In genomic region chr10:45546799-45547198, GRCm38 (mm10) we compare ENCODE assay signal across 9 mouse cellular contexts. TPM values are rescaled to one million over a fixed set of nuclear protein-coding genes. Genes with fewer than 3 reads are reported as not detected.
A peak's percentile ranks its signal among the peaks of the same experiment; 100 is the strongest.
DNase-seq lines count a peak whose midpoint lies in the region; ATAC-seq and TF ChIP-seq lines count a peak whose summit lies in the region.
"Had no signal": no experiment of that assay in that cellular context is flagged by ENCODE, and none has a peak within 500 bp of the region (broad histone marks: within the 10 kb centered on the region; RNA-seq: fewer than 3 reads in every experiment).

No protein-coding gene starts in this region.

- H3K9ac ChIP-seq in heart, embryonic 11.5 days (ENCODE audit: low read depth, low read length) = no peak overlapping the region
- no peak overlapping the region for H3K9ac ChIP-seq in MEL (ENCODE audit: control insufficient read depth, low read depth, low read length, poor library complexity, severe bottlenecking)
- no peak overlapping the region for H3K9ac ChIP-seq in limb, embryonic 12.5 days (replicated peaks)

- intact Hi-C loops in heart, postnatal 25 days (cut with DNase I) = no loop called here
- intact Hi-C loops in left cerebral cortex, postnatal 4 days (cut with DNase I) = no loop called here

- H3K9me3 ChIP-seq in heart, embryonic 11.5 days (replicated peaks; ENCODE audit: control insufficient read depth, low read length) = 0 out of 2 replicates have a peak, but pooled peaks cover 2% of the 10 kb centered on the region
- no peaks in the 10 kb centered on the region for H3K9me3 ChIP-seq in MEL (replicated peaks; ENCODE audit: insufficient read depth, low read length)
- peaks cover 13% of the 10 kb centered on the region; the same call in 1 of the 2 replicates for H3K9me3 ChIP-seq in embryonic facial prominence, embryonic 10.5 days
- peaks cover 8% of the 10 kb centered on the region; the same call in 1 of the 2 replicates for H3K9me3 ChIP-seq in limb, embryonic 12.5 days

- TF ChIP-seq EP300 in MEL (IDR thresholded peaks at IDR 0.05; ENCODE audit: low read depth in 1 of 2, low read length in 2 of 2) = no peak

- no peaks in the 10 kb centered on the region for H3K79me2 ChIP-seq in MEL (ENCODE audit: control insufficient read depth, insufficient read depth, low read length, poor library complexity)

- H3K4me1 ChIP-seq in heart, embryonic 11.5 days (ENCODE audit: control insufficient read depth, insufficient read depth, low read length) = no peaks in the 10 kb centered on the region
- H3K4me1 ChIP-seq in MEL (ENCODE audit: control insufficient read depth in 1 of 2, insufficient read depth in 2 of 2, low read length in 2 of 2) = no peaks in the 10 kb centered on the region
- H3K4me1 ChIP-seq in embryonic facial prominence, embryonic 10.5 days = no peaks in the 10 kb centered on the region
- H3K4me1 ChIP-seq in limb, embryonic 12.5 days (replicated peaks) = no peaks in the 10 kb centered on the region

- no peak overlapping the region for H3K4me2 ChIP-seq in heart, embryonic 11.5 days
- H3K4me2 ChIP-seq in limb, embryonic 12.5 days = no peak overlapping the region

- TF ChIP-seq POLR2A in MEL (IDR thresholded peaks at IDR 0.05; ENCODE audit: control insufficient read depth in 1 of 2, insufficient read depth in 1 of 2, low read depth in 1 of 2, low read length in 2 of 2, poor library complexity in 1 of 2) = no peak

- H3K27me3 ChIP-seq in heart, embryonic 11.5 days (ENCODE audit: control insufficient read depth, insufficient read depth, low read length) = no peaks in the 10 kb centered on the region
- H3K27me3 ChIP-seq in MEL (ENCODE audit: control insufficient read depth in 1 of 2, insufficient read depth in 2 of 2, low read length in 2 of 2) = no peaks in the 10 kb centered on the region
- H3K27me3 ChIP-seq in embryonic facial prominence, embryonic 10.5 days (replicated peaks; ENCODE audit: low read depth, poor library complexity, severe bottlenecking) = no peaks in the 10 kb centered on the region
- H3K27me3 ChIP-seq in limb, embryonic 12.5 days = no peaks in the 10 kb centered on the region

- no peak for TF ChIP-seq CTCF in MEL (IDR thresholded peaks at IDR 0.05 in 2 of 3, conservative IDR thresholded peaks at IDR 0.05 in 1 of 3; ENCODE audit: control insufficient read depth in 1 of 3, insufficient read depth in 1 of 3, low read depth in 2 of 3, low read length in 3 of 3, poor library complexity in 1 of 3, severe bottlenecking in 1 of 3)

- no peak overlapping the region for H3K27ac ChIP-seq in heart, embryonic 11.5 days (ENCODE audit: low read depth, low read length)
- no peak overlapping the region for H3K27ac ChIP-seq in MEL (ENCODE audit: control insufficient read depth, low read depth, low read length)
- no peak overlapping the region for H3K27ac ChIP-seq in embryonic facial prominence, embryonic 10.5 days (replicated peaks)
- no peak overlapping the region for H3K27ac ChIP-seq in limb, embryonic 12.5 days
- H3K27ac ChIP-seq: macrophage had no signal

- DNase-seq in heart, postnatal 25 days (ENCODE audit: low spot score) = no peak
- peak; percentile 74 for DNase-seq in MEL (ENCODE audit: low read depth, low spot score)
- DNase-seq in embryonic facial prominence, embryonic 10.5 days (ENCODE audit: low spot score) = peak; percentile 73
- peak; percentile 9 for DNase-seq in ovary, postnatal 36 days (ENCODE audit: low spot score)
- DNase-seq in left cerebral cortex, postnatal 4 days = no peak
- DNase-seq in cerebellum, adult 9-10 months = no peak

- H3K4me3 ChIP-seq in heart, embryonic 11.5 days (ENCODE audit: low read depth, low read length) = no peak overlapping the region
- no peak overlapping the region for H3K4me3 ChIP-seq in MEL (ENCODE audit: control insufficient read depth in 1 of 2, insufficient read depth in 1 of 2, low read depth in 2 of 2, low read length in 2 of 2)
- no peak overlapping the region for H3K4me3 ChIP-seq in embryonic facial prominence, embryonic 10.5 days
- H3K4me3 ChIP-seq in limb, embryonic 12.5 days (replicated peaks) = no peak overlapping the region

- H3K36me3 ChIP-seq in heart, embryonic 11.5 days (ENCODE audit: control insufficient read depth, insufficient read depth, low read length) = no peaks in the 10 kb centered on the region
- no peaks in the 10 kb centered on the region for H3K36me3 ChIP-seq in MEL (ENCODE audit: control insufficient read depth in 1 of 2, insufficient read depth in 2 of 2, low read length in 2 of 2)
- no peaks in the 10 kb centered on the region for H3K36me3 ChIP-seq in embryonic facial prominence, embryonic 10.5 days (replicated peaks)
- no peaks in the 10 kb centered on the region for H3K36me3 ChIP-seq in limb, embryonic 12.5 days

- no peak for TF ChIP-seq RAD21 in MEL (IDR thresholded peaks at IDR 0.05; ENCODE audit: low read depth, low read length)

- 44% methylated on average over 7 of the region's 7 CpGs for WGBS in heart, embryonic 11.5 days (ENCODE audit: insufficient replicate concordance)
- WGBS in embryonic facial prominence, embryonic 10.5 days = 49% methylated on average over 7 of the region's 7 CpGs
- 47% methylated on average over 7 of the region's 7 CpGs for WGBS in limb, embryonic 12.5 days

- 0 out of 2 replicates have a peak, but pooled peaks have one; percentile 18 for ATAC-seq in heart, embryonic 11.5 days (replicated peaks; ENCODE audit: insufficient number of reproducible peaks, low FRiP score, low TSS enrichment)
- 0 out of 2 replicates have a peak, but pooled peaks have one; percentile 26 for ATAC-seq in limb, embryonic 12.5 days (ENCODE audit: insufficient number of reproducible peaks, insufficient read depth, low FRiP score, low TSS enrichment, low read depth)

TF ChIP-seq in MEL, 35 proteins besides CTCF, POLR2A, EP300 and RAD21:
- no peak for TF ChIP-seq ZNF384 (IDR thresholded peaks at IDR 0.05; ENCODE audit: low read depth, low read length)
- no peak for TF ChIP-seq MYC (IDR thresholded peaks at IDR 0.05; ENCODE audit: low read depth, low read length)
- no peak for TF ChIP-seq POLR2AphosphoS2 (IDR thresholded peaks at IDR 0.05; ENCODE audit: low read length)
- TF ChIP-seq BHLHE40 (IDR thresholded peaks at IDR 0.05; ENCODE audit: borderline replicate concordance, low read depth, low read length) = no peak
- TF ChIP-seq MAFK (IDR thresholded peaks at IDR 0.05; ENCODE audit: borderline replicate concordance, low read depth, low read length) = no peak

RNA-seq across cellular contexts. Expression of gene Hace1, which starts 30.8 kb away (rescaled TPM):
- 19.5 and 22.5 TPM in 2 replicates for polyA plus RNA-seq in heart, embryonic 11.5 days (2014; fragmentation: Nextera tagmentation; extraction: Ambion mirVana)
- 1 to 10 TPM; 8.7 to 9.3 TPM for total RNA-seq in heart, postnatal 25 days (2021)
- total RNA-seq in MEL (2012; rRNA removed) = 7.6 and 10.8 TPM in 2 replicates
- 10 to 100 TPM in 1 of 2 experiments, not detected in 1; 10.1 TPM for polyA plus RNA-seq in MEL (2012; ENCODE audit: insufficient read depth in 1 of 2, insufficient read length in 2 of 2, low read depth in 1 of 2, low replicate concordance in 2 of 2, missing spikeins in 1 of 2)
- polyA plus RNA-seq in embryonic facial prominence, embryonic 10.5 days (2016; fragmentation: Nextera tagmentation; extraction: Ambion mirVana) = 24.4 and 24.9 TPM in 2 replicates
- 29.3 and 30.3 TPM in 2 replicates for polyA plus RNA-seq in limb, embryonic 12.5 days (2016; fragmentation: Nextera tagmentation; extraction: Ambion mirVana)
- 10 to 100 TPM; 25.1 to 25.4 TPM for total RNA-seq in left cerebral cortex, postnatal 4 days (2021)

Comparison
In these comparisons a context has a peak if more than half of its experiments do, and no peak if none do; other contexts are left out.
1. DNase-seq: peak in MEL (single experiment), embryonic facial prominence, embryonic 10.5 days (single experiment) and ovary, postnatal 36 days (single experiment); none in heart, postnatal 25 days (single experiment), left cerebral cortex, postnatal 4 days (single experiment) and cerebellum, adult 9-10 months (single experiment).